Mouse (Mus musculus) CH12.LX (cell line): ENCODE data around the gene Mrm3.

ENCODE experiments used
- CTCF ChIP-seq, 2 experiments: IDR thresholded peaks in 1 of 2; conservative IDR thresholded peaks in 1 of 2; 2 replicates each; pipeline ENCODE4 v1.5.1; 2011 to 2012; ENCODE audit warnings: low read depth in 2 of 2, low read length in 2 of 2, improper control_type of control experiment in 1 of 2, inconsistent platforms in 1 of 2, mild to moderate bottlenecking in 1 of 2, moderate library complexity in 1 of 2
- HCFC1 ChIP-seq: IDR thresholded peaks from 2 replicates; pipeline ENCODE4 v1.6.1; 2012; ENCODE audit warnings: low read depth, mild to moderate bottlenecking, inconsistent platforms, low read length, improper control_type of control experiment
- JUND ChIP-seq: conservative IDR thresholded peaks from 2 replicates; pipeline ENCODE4 v1.6.1; 2011; ENCODE audit warnings: low read depth, low read length, improper control_type of control experiment
- TBP ChIP-seq: conservative IDR thresholded peaks from 2 replicates; pipeline ENCODE4 v1.6.1; 2011; ENCODE audit warnings: low read depth, low read length, improper control_type of control experiment
- TCF12 ChIP-seq: IDR thresholded peaks from 2 replicates; pipeline ENCODE4 v1.6.1; 2014; ENCODE audit warnings: low read depth, mild to moderate bottlenecking, inconsistent platforms, low read length, improper control_type of control experiment

GRCm38 (mm10) chr11:76294836-76295235 lies 51.3 kb downstream of the Mrm3 start:
- TF ChIP-seq CTCF (conservative IDR thresholded peaks at IDR 0.05 in 1 of 2, IDR thresholded peaks at IDR 0.05 in 1 of 2; ENCODE audit: low read depth in 2 of 2, low read length in 2 of 2) = no peak
- no peak for TF ChIP-seq JUND
- TF ChIP-seq TBP = no peak
- TF ChIP-seq TCF12 = no peak
- TF ChIP-seq HCFC1 = no peak
